Mouse (Mus musculus): ENCODE measurements around the gene Rrbp1.

Rrbp1 gene

GRCm38 (mm10) chr2:143955004-143955403 is 56.1 kb downstream of the Rrbp1 start:
- DNase-seq (ENCODE audit: low spot score in 2 of 2) = no peak

GRCm38 (mm10) chr2:143953944-143954343 is 57.1 kb downstream of the Rrbp1 start:
- DNase-seq (ENCODE audit: low spot score in 2 of 2) = no peak

GRCm38 (mm10) chr2:143951546-143952315 is 59.3 kb downstream of the Rrbp1 start:
- no peak for DNase-seq (ENCODE audit: low spot score in 2 of 2)

- DNase-seq (ENCODE audit: low spot score in 2 of 2) = no peak
Measured at GRCm38 (mm10) chr2:143951028-143951420, 60.0 kb downstream of the Rrbp1 start.

GRCm38 (mm10) chr2:143950290-143951027 is 60.6 kb downstream of the Rrbp1 start:
- DNase-seq (ENCODE audit: low spot score in 2 of 2) = no peak

GRCm38 (mm10) chr2:143949217-143949616 is 61.8 kb downstream of the Rrbp1 start:
- no peak for DNase-seq (ENCODE audit: low spot score in 2 of 2)

- no peak for DNase-seq (ENCODE audit: low spot score in 2 of 2)
Measured at GRCm38 (mm10) chr2:143948416-143948815, 62.6 kb downstream of the Rrbp1 start.

- no peak for DNase-seq (ENCODE audit: low spot score in 2 of 2)
Measured at GRCm38 (mm10) chr2:143947981-143948380, 63.1 kb downstream of the Rrbp1 start.

GRCm38 (mm10) chr2:143946399-143946798 is 64.7 kb downstream of the Rrbp1 start:
- DNase-seq (ENCODE audit: low spot score in 2 of 2) = no peak

- no peak for DNase-seq (ENCODE audit: low spot score in 2 of 2)
Measured at GRCm38 (mm10) chr2:143945466-143946075, 65.5 kb downstream of the Rrbp1 start.

GRCm38 (mm10) chr2:143944796-143945195 is 66.3 kb downstream of the Rrbp1 start:
- no peak for DNase-seq (ENCODE audit: low spot score in 2 of 2)

- no peak for DNase-seq (ENCODE audit: low spot score in 2 of 2)
Measured at GRCm38 (mm10) chr2:143940406-143940805, 70.7 kb downstream of the Rrbp1 start.

- no peak for DNase-seq (ENCODE audit: low spot score in 2 of 2)
Measured at GRCm38 (mm10) chr2:143937861-143938260, 73.2 kb downstream of the Rrbp1 start.

- no peak for DNase-seq (ENCODE audit: low spot score in 2 of 2)
Measured at GRCm38 (mm10) chr2:143934439-143934838, 76.6 kb downstream of the Rrbp1 start.

- no peak for DNase-seq (ENCODE audit: low spot score in 2 of 2)
Measured at GRCm38 (mm10) chr2:143933516-143933915, 77.5 kb downstream of the Rrbp1 start.

GRCm38 (mm10) chr2:143932340-143932873 is 78.7 kb downstream of the Rrbp1 start:
- DNase-seq (ENCODE audit: low spot score in 2 of 2) = no peak

GRCm38 (mm10) chr2:143929607-143930311 is 81.3 kb downstream of the Rrbp1 start:
- DNase-seq (ENCODE audit: low spot score in 2 of 2) = no peak

- DNase-seq (ENCODE audit: low spot score in 2 of 2) = no peak
Measured at GRCm38 (mm10) chr2:143925826-143926225, 85.2 kb downstream of the Rrbp1 start.

- no peak for DNase-seq (ENCODE audit: low spot score in 2 of 2)
Measured at GRCm38 (mm10) chr2:143924085-143924484, 87.0 kb downstream of the Rrbp1 start.

GRCm38 (mm10) chr2:143918831-143919502 is 92.1 kb downstream of the Rrbp1 start:
- DNase-seq (ENCODE audit: low spot score in 2 of 2) = no peak

GRCm38 (mm10) chr2:143917622-143918021 is 93.4 kb downstream of the Rrbp1 start:
- DNase-seq (ENCODE audit: low spot score in 2 of 2) = no peak
